Mouse (Mus musculus) kidney, adult 2 months (tissue): ENCODE data around the gene Nlk. TPM values are rescaled to one million over a fixed set of nuclear protein-coding genes. Genes with fewer than 3 reads are reported as not detected.

ENCODE experiments used
- DNase-seq: peaks from one replicate; pipeline ENCODE4 v3.0.0; 2021
- H3K27ac ChIP-seq: fragments of 200-500 bp; 2 replicates; pipeline ENCODE4 v1.5.1; 2012; ENCODE audit warnings: low read depth, low read length, control low read depth, inconsistent platforms; ENCODE audit not compliant: insufficient read depth
- H3K27me3 ChIP-seq: fragments of 200-500 bp; replicated peaks from 2 replicates; pipeline ENCODE4 v1.6.1; 2012; ENCODE audit warnings: mild to moderate bottlenecking, moderate library complexity, low read length, inconsistent platforms; ENCODE audit not compliant: control insufficient read depth, insufficient read depth
- H3K36me3 ChIP-seq: fragments of 200-500 bp; 2 replicates; pipeline ENCODE4 v1.6.1; 2012; ENCODE audit warnings: mild to moderate bottlenecking, moderate library complexity, low read length, inconsistent platforms; ENCODE audit not compliant: control insufficient read depth, insufficient read depth
- H3K4me1 ChIP-seq: fragments of 200-500 bp; 2 replicates; pipeline ENCODE4 v1.6.1; 2011; ENCODE audit warnings: low read length; ENCODE audit not compliant: control insufficient read depth, insufficient read depth
- H3K4me3 ChIP-seq: fragments of 200-500 bp; 2 replicates; pipeline ENCODE4 v1.5.1; 2011; ENCODE audit warnings: mild to moderate bottlenecking, low read depth, low read length, control low read depth; ENCODE audit not compliant: insufficient read depth
- CTCF ChIP-seq: fragments of 200-500 bp; conservative IDR thresholded peaks from 2 replicates; pipeline ENCODE4 v1.5.1; 2011; ENCODE audit warnings: low read depth, mild to moderate bottlenecking, control low read depth, low read length, moderate library complexity, mixed read lengths; ENCODE audit not compliant: insufficient read depth, insufficient read length
- POLR2A ChIP-seq: fragments of 200-500 bp; IDR thresholded peaks from one replicate; pipeline ENCODE4 v1.6.1; 2011; ENCODE audit warnings: low read depth, low read length, control low read depth
- WGBS: fragments of 180-500 bp; shearing (Covaris S2); methylation state at CpG from one replicate; pipeline ENCODE4 v1.1.7; 2018; 5-methylcytosine and 5-hydroxymethylcytosine counted together
- polyA plus RNA-seq: library from polyadenylated mRNA; depleted of rRNA; stranded (reverse); fragments of >200 nt; gene quantifications from 2 replicates; pipeline ENCODE4 v1.2.3, GENCODE M21; 2012

Gene Nlk
- polyA plus RNA-seq, 1 experiment: 11.7 TPM

DNA sequence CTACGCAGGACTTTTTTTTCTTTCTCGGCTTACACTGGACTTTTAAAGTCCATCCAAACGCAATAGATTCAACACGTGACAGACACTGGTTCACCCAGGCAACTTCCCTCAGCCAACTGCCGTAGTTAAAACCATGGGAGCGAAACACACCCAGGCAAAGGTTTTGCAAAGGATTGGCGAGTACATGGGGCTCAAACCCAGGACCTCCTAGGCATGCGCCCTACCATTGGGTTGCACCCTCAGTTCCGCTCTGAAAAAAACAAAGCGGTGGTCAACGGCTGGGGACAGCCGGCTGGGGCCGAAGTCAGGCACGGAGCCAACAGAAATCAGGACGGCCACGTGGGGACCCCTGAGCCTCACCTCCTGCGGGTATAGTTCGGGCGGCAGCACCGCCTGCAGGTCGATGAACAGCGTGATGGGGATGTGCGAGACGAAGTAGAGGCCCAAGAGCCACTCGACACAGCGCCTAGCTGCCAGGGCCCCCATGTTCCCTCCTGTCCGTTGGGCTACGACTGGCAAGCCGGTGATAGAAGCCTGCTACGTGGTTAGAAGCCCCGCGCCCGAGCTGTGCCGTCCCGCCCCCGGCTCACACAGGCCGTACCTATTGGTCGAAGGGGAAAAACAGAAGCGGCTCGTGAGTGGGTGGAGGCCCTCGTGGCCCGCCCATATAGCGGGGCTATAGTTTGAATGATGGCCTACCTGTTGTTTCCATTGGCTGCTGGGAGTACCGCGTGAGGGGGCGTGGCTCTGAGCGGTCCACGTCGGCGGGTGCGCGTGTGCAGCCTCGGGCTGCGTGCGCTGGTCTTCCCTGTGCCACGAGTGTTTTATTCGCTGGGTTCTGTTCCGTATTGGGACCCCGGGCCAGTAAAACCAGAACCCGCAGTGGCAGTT, 146.8 kb downstream of the Nlk start, which contains the start of gene Tmem97:
Gene Tmem97, minus strand, starts transcription at position 610 of the 891 bp plus-strand sequence.
- H3K27ac ChIP-seq: no peak within 1 kb of the TSS
- H3K4me1 ChIP-seq: peaks cover 11% of the 10 kb centered on the region; the same call in 1 of the 2 replicates
- H3K36me3 ChIP-seq: no peaks in the 10 kb centered on the region
- peak; percentile 98 for DNase-seq
- peak within 1 kb of the TSS; percentile 86 for H3K4me3 ChIP-seq
- WGBS: under 1% methylated on average over 60 of the region's 60 CpGs
- no peaks in the 10 kb centered on the region for H3K27me3 ChIP-seq
- no peak for TF ChIP-seq CTCF
- TF ChIP-seq POLR2A: peak; percentile 48

DNA sequence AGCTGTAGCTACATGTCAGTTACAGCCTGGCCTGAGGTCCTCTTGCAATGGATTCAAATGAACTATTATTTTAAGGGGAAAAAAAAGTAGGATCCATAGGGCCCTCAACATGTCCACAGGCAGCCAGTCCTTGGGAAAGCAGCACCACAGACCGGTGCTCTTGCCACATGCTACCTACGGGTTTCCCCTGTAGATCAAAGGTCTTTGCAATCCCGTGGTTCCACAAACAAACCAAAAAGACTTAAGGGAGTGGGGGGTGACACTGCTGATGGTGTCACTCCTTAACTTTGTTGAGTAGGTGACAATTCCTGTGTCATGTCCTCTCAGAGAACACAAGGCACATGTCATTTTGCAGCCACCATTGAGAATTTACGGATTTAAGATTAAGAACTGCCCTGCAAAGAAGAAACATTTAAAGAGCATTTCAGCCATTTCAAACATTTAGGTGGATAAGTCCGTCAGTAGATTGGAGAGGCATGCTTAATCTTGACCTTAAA, 147.6 kb downstream of the Nlk start:
- WGBS: 33% methylated on average over 5 of the region's 5 CpGs
- TF ChIP-seq CTCF: no peak
- no peak for TF ChIP-seq POLR2A
- H3K4me3 ChIP-seq: peak overlapping the region; percentile 86; the same call in 1 of the 2 replicates
- DNase-seq: peak; percentile 51
- no peaks in the 10 kb centered on the region for H3K36me3 ChIP-seq
- H3K27ac ChIP-seq: no peak overlapping the region
- H3K27me3 ChIP-seq: no peaks in the 10 kb centered on the region
- peaks cover 11% of the 10 kb centered on the region; the same call in 1 of the 2 replicates for H3K4me1 ChIP-seq

DNA sequence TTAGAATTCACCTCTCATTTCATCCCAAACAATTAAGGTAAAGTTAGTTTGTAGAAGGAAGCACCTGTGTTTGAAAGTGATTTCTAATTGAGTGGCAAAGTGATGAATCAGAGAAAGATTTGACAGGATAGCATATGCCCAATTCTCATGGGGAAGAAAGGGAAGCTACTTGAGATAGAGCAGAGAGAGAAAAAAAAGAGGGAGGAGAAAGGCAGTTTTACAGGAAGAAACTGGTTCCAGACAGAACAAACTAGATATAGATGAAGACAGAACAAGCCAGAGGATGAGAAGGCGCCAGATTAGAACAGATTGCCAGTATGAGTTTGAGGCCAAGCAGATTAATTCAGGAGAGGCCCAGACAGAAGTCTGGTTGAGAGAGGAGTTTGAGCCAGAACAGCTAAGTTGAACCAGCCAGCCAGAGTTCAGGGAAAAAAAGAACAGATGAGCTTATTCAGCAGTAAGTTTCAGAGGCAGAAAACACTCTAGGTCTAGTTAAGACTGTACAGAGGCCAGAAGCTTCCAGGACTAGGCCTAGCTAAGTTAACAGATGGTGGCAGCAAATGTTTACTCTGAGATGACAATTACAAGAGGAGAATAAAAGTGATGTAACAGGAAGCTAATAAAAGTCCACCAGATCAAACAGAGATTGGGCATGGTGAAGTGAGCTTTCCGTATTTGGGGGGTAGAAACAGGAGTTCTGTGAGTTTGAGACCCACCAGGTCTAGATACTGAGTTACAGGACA, 149.3 kb downstream of the Nlk start:
- Histone ChIP-seq H3K4me1 (peaks cover 11% of the 10 kb centered on the region; the same call in 1 of the 2 replicates), H3K27ac (no peak overlapping the region), H3K36me3 (peaks cover 1% of the 10 kb centered on the region; the same call in 1 of the 2 replicates), H3K4me3 (no peak overlapping the region), H3K27me3 (no peaks in the 10 kb centered on the region)
- 88% methylated on average over 2 of the region's 2 CpGs for WGBS
- TF ChIP-seq POLR2A: no peak
- no peak for TF ChIP-seq CTCF
- no peak for DNase-seq

DNA sequence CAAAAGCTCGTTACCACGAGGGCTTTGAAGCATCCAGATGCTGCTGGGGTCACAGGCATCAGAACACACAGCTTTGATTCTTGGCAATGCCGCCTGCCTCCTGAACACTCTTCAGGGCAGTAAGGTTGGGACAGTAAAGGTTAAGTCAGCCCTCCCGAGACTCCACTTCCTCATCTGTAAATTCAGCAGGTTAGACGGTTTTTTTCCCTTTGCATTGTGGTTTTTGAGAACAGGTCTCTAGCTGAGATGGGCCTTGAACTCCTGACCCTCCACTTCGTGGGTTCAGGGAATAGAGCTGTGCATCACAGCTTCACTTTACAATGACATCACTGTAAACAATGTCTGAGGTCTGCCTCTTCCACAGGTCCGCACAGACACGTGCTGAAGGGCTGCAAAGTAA, 152.0 kb downstream of the Nlk start:
- no peak for DNase-seq
- H3K36me3 ChIP-seq: peaks cover 5% of the 10 kb centered on the region; the same call in 1 of the 2 replicates
- H3K4me3 ChIP-seq: no peak overlapping the region
- H3K27ac ChIP-seq: no peak overlapping the region
- H3K27me3 ChIP-seq: no peaks in the 10 kb centered on the region
- TF ChIP-seq CTCF: no peak
- TF ChIP-seq POLR2A: no peak
- H3K4me1 ChIP-seq: peaks cover 6% of the 10 kb centered on the region; the same call in 1 of the 2 replicates
- WGBS: 62% methylated on average over 8 of the region's 8 CpGs

DNA sequence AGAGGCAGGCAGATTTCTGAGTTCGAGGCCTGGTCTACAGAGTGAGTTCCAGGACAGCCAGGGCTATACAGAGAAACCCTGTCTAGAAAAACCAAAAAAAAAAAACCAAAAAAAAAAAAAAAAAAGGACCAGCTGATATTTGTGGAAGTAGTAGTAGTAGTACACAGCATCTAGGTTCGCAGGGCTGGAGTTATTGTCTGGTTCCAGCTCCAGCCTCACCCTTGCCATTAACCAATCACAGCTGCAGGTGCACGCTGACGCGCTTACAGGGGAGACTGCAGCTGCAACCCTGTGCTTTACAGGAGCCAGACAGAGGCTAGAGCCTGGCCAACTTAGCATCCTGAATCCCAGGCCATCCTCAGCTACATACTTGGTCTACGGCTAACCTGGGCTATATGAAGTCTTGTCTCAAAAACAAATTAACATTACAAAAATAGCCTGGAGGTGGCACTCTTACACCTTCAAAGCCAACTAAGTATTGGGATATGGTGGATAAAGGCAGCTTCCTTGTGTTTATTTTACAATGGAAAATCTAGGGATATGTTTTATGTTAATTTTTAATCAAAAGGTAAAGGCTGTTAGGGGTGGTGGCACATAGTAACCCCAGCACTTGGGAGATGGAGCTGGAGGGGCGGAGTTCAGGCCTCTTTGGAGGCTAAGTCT, 152.6 kb downstream of the Nlk start:
- no peak for DNase-seq
- 92% methylated on average over 7 of the region's 7 CpGs for WGBS

DNA sequence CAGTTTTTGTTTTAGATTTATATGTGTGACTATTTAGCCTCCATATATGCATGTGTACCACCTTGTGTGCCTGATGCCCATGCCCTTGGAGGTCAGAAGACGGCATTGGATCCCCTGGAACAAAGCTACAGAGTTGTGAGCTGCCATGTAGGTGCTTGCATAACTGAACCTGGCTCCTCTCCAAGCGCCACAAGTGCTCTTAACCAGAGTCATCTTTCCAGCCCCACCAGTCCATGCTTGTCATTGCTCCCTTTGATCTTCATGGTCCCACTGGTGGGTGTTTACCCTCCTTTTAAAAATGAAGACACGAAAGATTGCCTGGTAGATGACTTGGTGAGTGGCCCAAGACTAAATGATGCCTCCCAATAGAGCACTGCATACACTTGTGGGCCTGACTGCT, 156.8 kb downstream of the Nlk start:
- no peaks in the 10 kb centered on the region for H3K27me3 ChIP-seq
- no peak for TF ChIP-seq POLR2A
- no peak for TF ChIP-seq CTCF
- H3K4me1 ChIP-seq: peaks cover 8% of the 10 kb centered on the region; the same call in 1 of the 2 replicates
- H3K4me3 ChIP-seq: no peak overlapping the region
- H3K27ac ChIP-seq: no peak overlapping the region
- peaks cover 5% of the 10 kb centered on the region; the same call in 1 of the 2 replicates for H3K36me3 ChIP-seq
- 83% methylated on average over 3 of the region's 3 CpGs for WGBS
- no peak for DNase-seq

More for the DNA sequence above, 152.6 kb downstream of the Nlk start:
- TF ChIP-seq POLR2A: no peak
- TF ChIP-seq CTCF: no peak
- H3K4me3 ChIP-seq: no peak overlapping the region
- 0 out of 2 replicates have a peak, but pooled peaks cover 2% of the 10 kb centered on the region for H3K4me1 ChIP-seq
- no peak overlapping the region for H3K27ac ChIP-seq
- H3K27me3 ChIP-seq: no peaks in the 10 kb centered on the region
- H3K36me3 ChIP-seq: peaks cover 5% of the 10 kb centered on the region; the same call in 1 of the 2 replicates
